Mouse (Mus musculus): Measurements from ENCODE around the gene Fkbpl.

- TF ChIP-seq CTCF (conservative IDR thresholded peaks at IDR 0.05; ENCODE audit: low read length) = no peak
- TF ChIP-seq POU5F1 (IDR thresholded peaks at IDR 0.05; ENCODE audit: borderline replicate concordance, low read length) = no peak
Observed at GRCm38 (mm10) chr17:34644608-34645007, at the start of gene Fkbpl.

Measured in E14TG2a.4 (cell line).